Mouse (Mus musculus): ENCODE measurements at regions not wholly inside any gene's neighbourhood (a gene's known extent, or its start where the extent isn't known, plus 50 kb on each side); places are given as distances from the start of the nearest gene placed in this dataset.

GRCm38 (mm10) chr10:23403351-23403938, 52.9 kb upstream of the Eya4 start:
- Histone ChIP-seq H3K36me3 (replicated peaks in 1 of 2; ENCODE audit: control insufficient read depth in 1 of 2, insufficient read depth in 1 of 2, low read length in 1 of 2) (no peaks in the 10 kb centered on the region), H3K4me3 (replicated peaks in 1 of 3; ENCODE audit: low read depth in 2 of 3, low read length in 2 of 3, poor library complexity in 1 of 3) (no peak overlapping the region), H3K79me2 (replicated peaks; ENCODE audit: control insufficient read depth, extremely low read depth, insufficient read depth, poor library complexity, severe bottlenecking) (no peaks in the 10 kb centered on the region), H3K9me3 (replicated peaks; ENCODE audit: low read length) (peaks cover 5% of the 10 kb centered on the region), H3K27ac (ENCODE audit: insufficient read depth, low read depth) (no peak overlapping the region), H3K4me1 (ENCODE audit: control insufficient read depth in 1 of 2, insufficient read depth in 2 of 2) (no peaks in the 10 kb centered on the region), H3K9ac (ENCODE audit: insufficient read depth, low read depth) (no peak overlapping the region), H3K27me3 (replicated peaks) (no peaks in the 10 kb centered on the region), H3K4me2 (ENCODE audit: insufficient read depth, low read depth, poor library complexity, severe bottlenecking) (no peak overlapping the region)
- peak; percentile 0 for DNase-seq (ENCODE audit: extremely low read depth)
- dilution Hi-C loops (cut with MboI; ENCODE audit: extremely low pct_ligation_motif_present, extremely low pct_unique_long_range_greater_than_20kb, low sequenced_read_pairs) (no loop called here), in situ Hi-C loops (cut with MboI; ENCODE audit: low pct_ligation_motif_present, low pct_unique_long_range_greater_than_20kb, low sequenced_read_pairs) (no loop called here)
- TF ChIP-seq MYC (IDR thresholded peaks at IDR 0.05; ENCODE audit: low read depth, low read length) (no peak), PAX5 (IDR thresholded peaks at IDR 0.05; ENCODE audit: low read length) (no peak), EP300 (IDR thresholded peaks at IDR 0.05; ENCODE audit: low read length) (no peak), ZMIZ1 (IDR thresholded peaks at IDR 0.05; ENCODE audit: low read depth, low read length) (no peak), RAD21 (IDR thresholded peaks at IDR 0.05; ENCODE audit: low read depth, low read length) (peak; percentile 47), BHLHE40 (IDR thresholded peaks at IDR 0.05; ENCODE audit: low read depth, low read length) (no peak), USF1 (IDR thresholded peaks at IDR 0.05; ENCODE audit: low read depth, low read length) (no peak), MXI1 (IDR thresholded peaks at IDR 0.05; ENCODE audit: low read depth, low read length) (no peak), MEF2A (IDR thresholded peaks at IDR 0.05; ENCODE audit: borderline replicate concordance, low read depth, low read length) (no peak), CTCF (conservative IDR thresholded peaks at IDR 0.05 in 1 of 2, IDR thresholded peaks at IDR 0.05 in 1 of 2; ENCODE audit: low read depth in 2 of 2, low read length in 2 of 2) (peak in 1 of 2 experiments; percentile 39; a peak in 2 of 4 replicates), IRF4 (IDR thresholded peaks at IDR 0.05; ENCODE audit: low read depth, low read length) (no peak)

Measured in CH12.LX (cell line).